Mouse (Mus musculus) heart, embryonic 11.5 days (tissue): ENCODE measurements around the gene Zfp46. TPM values are rescaled to one million over a fixed set of nuclear protein-coding genes. Genes with fewer than 3 reads are reported as not detected.
A peak's percentile ranks its signal among the peaks of the same experiment; 100 is the strongest.

Source experiments
- ATAC-seq: fragments of 200-750 bp; cut with Nextera tagmentation; replicated peaks from 2 replicates; pipeline ENCODE4 v1.8.0; 2017; ENCODE audit warnings: moderate library complexity; ENCODE audit not compliant: insufficient number of reproducible peaks, low FRiP score, low TSS enrichment
- H3K27ac ChIP-seq: fragments of 300-500 bp; sonication (generic); 2 replicates; pipeline ENCODE4 v1.5.1; 2014; ENCODE audit warnings: mild to moderate bottlenecking, low read depth, low read length
- H3K27me3 ChIP-seq: fragments of 300-500 bp; sonication (generic); 2 replicates; pipeline ENCODE4 v1.6.1; 2014; ENCODE audit warnings: mild to moderate bottlenecking, low read length, mixed read lengths; ENCODE audit not compliant: control insufficient read depth, insufficient read depth
- H3K36me3 ChIP-seq: fragments of 300-500 bp; sonication (generic); 2 replicates; pipeline ENCODE4 v1.6.1; 2014; ENCODE audit warnings: mild to moderate bottlenecking, low read length, moderate library complexity, mixed read lengths; ENCODE audit not compliant: control insufficient read depth, insufficient read depth
- H3K4me1 ChIP-seq: fragments of 300-500 bp; sonication (generic); 2 replicates; pipeline ENCODE4 v1.6.1; 2014; ENCODE audit warnings: low read length; ENCODE audit not compliant: control insufficient read depth, insufficient read depth
- H3K4me2 ChIP-seq: fragments of 300-500 bp; sonication (generic); 2 replicates; pipeline ENCODE4 v1.6.1; 2014; ENCODE audit warnings: mild to moderate bottlenecking, moderate library complexity
- H3K4me3 ChIP-seq: fragments of 300-500 bp; sonication (generic); 2 replicates; pipeline ENCODE4 v1.5.1; 2014; ENCODE audit warnings: low read depth, low read length
- H3K9ac ChIP-seq: fragments of 300-500 bp; sonication (generic); 2 replicates; pipeline ENCODE4 v1.6.1; 2014; ENCODE audit warnings: mild to moderate bottlenecking, low read depth, low read length, moderate library complexity
- H3K9me3 ChIP-seq: fragments of 300-500 bp; sonication (generic); replicated peaks from 2 replicates; pipeline ENCODE4 v1.6.1; 2016; ENCODE audit warnings: low read length; ENCODE audit not compliant: control insufficient read depth
- WGBS: fragments of 180-500 bp; shearing (Covaris S2); extraction: QIAGEN DNeasy Blood & Tissue Kit; methylation state at CpG from one replicate; pipeline ENCODE4 v1.1.7; 2014; ENCODE audit not compliant: insufficient replicate concordance; 5-methylcytosine and 5-hydroxymethylcytosine counted together
- polyA plus RNA-seq: library from polyadenylated mRNA; unstranded; fragments of >200 nt; fragmentation: Nextera tagmentation; extraction: Ambion mirVana; gene quantifications from 2 replicates; pipeline ENCODE4 v1.2.1, GENCODE M21; 2014

The Zfp46 gene
- polyA plus RNA-seq, 1 experiment from 2014 or later = 18.4 TPM

- Histone ChIP-seq H3K27me3 (peaks cover 4% of the 10 kb centered on the region), H3K27ac (no peak overlapping the region), H3K4me1 (peaks cover 9% of the 10 kb centered on the region), H3K4me2 (no peak overlapping the region; the same call in 1 of the 2 replicates), H3K4me3 (0 out of 2 replicates have a peak overlapping the region, but pooled peaks have one; percentile 8), H3K9me3 (peaks cover 2% of the 10 kb centered on the region; the same call in 1 of the 2 replicates), H3K9ac (no peak overlapping the region), H3K36me3 (peaks cover 47% of the 10 kb centered on the region)
- 64% methylated on average over 39 of the region's 39 CpGs for WGBS
- no peak for ATAC-seq
These were observed 6.5 kb downstream of the Zfp46 start for GRCm38 (mm10) chr4:136290781-136291595.

GRCm38 (mm10) chr4:136291692-136292091 lies 7.2 kb downstream of the Zfp46 start:
- Histone ChIP-seq H3K27me3 (peaks cover 4% of the 10 kb centered on the region), H3K4me3 (no peak overlapping the region), H3K27ac (no peak overlapping the region), H3K9me3 (peaks cover 2% of the 10 kb centered on the region; the same call in 1 of the 2 replicates), H3K9ac (no peak overlapping the region), H3K36me3 (peaks cover 47% of the 10 kb centered on the region), H3K4me2 (no peak overlapping the region), H3K4me1 (peaks cover 4% of the 10 kb centered on the region)
- WGBS = 81% methylated on average over 6 of the region's 6 CpGs
- ATAC-seq = no peak

DNA sequence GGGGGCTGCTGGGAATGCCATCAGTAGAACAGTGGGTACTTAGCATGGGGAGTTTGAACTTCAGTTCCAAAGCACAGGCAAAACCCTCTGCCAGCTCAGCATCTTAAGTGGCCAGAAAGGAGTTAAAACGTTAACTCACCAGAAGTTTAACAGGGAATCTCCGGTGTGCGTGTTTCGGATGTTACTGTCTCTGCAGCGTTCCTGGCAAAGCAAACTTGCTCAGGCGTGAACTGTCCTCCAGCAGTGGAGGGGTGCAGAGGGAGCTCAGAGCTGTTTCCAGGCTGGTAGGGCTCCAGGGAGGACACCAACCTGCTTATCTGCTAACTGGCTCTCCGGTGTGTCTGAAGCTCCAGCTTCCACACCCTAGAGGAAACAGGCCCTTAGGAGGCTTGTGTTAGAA lies 11.5 kb downstream of the Zfp46 start:
- no peaks in the 10 kb centered on the region for H3K4me1 ChIP-seq
- no peak overlapping the region for H3K4me2 ChIP-seq
- no peak for ATAC-seq
- WGBS = 60% methylated on average over 7 of the region's 7 CpGs
- H3K27ac ChIP-seq = no peak overlapping the region
- H3K36me3 ChIP-seq = peaks cover 15% of the 10 kb centered on the region
- no peak overlapping the region for H3K4me3 ChIP-seq
- no peaks in the 10 kb centered on the region for H3K27me3 ChIP-seq
- H3K9ac ChIP-seq = no peak overlapping the region
- no peaks in the 10 kb centered on the region for H3K9me3 ChIP-seq

DNA sequence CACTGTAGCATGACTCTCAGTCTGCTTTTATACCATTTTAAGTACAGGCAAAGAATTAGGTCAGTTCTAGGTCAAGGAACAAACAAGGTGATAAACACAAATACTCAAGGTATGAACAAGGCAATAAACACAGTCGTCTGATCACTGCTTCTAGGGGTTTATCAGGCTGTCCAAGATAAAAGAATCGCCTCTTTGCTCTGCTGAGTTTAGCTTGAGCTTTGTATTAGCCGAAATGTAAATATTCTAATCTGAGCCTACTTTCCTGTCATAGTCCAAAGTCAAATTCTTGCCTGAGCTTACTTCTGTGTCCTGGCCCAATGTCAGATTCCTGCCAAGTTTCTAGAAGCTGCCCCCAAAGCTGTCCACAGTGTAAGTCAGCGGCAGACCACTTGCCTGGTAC lies 18.0 kb downstream of the Zfp46 start:
- no peaks in the 10 kb centered on the region for H3K27me3 ChIP-seq
- no peak overlapping the region for H3K9ac ChIP-seq
- H3K9me3 ChIP-seq = no peaks in the 10 kb centered on the region
- no peak overlapping the region for H3K27ac ChIP-seq
- no peaks in the 10 kb centered on the region for H3K36me3 ChIP-seq
- no peak for ATAC-seq
- H3K4me1 ChIP-seq = no peaks in the 10 kb centered on the region
- 50% methylated on average over 4 of the region's 4 CpGs for WGBS
- no peak overlapping the region for H3K4me2 ChIP-seq
- H3K4me3 ChIP-seq = no peak overlapping the region

DNA sequence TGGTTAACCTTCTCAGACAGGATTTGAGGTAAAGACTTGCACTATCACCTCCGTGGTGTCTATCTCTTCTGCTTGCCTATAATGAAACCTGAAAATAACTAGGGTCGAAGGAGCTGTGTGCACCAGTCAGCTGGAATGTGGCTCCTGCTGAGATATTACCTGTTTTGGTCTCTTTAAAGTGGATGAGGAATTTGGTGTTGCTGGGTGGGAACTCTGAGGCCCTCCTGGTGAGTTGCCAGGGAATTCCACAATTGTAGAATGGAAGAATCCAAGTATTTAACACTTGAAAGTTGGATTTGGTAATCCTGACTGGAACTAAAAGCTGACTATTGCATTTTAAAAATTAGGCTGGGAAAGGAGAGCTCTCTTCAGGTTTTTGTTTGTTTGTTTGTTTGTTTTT lies 19.7 kb downstream of the Zfp46 start:
- WGBS = 36% methylated on average over 2 of the region's 2 CpGs

DNA sequence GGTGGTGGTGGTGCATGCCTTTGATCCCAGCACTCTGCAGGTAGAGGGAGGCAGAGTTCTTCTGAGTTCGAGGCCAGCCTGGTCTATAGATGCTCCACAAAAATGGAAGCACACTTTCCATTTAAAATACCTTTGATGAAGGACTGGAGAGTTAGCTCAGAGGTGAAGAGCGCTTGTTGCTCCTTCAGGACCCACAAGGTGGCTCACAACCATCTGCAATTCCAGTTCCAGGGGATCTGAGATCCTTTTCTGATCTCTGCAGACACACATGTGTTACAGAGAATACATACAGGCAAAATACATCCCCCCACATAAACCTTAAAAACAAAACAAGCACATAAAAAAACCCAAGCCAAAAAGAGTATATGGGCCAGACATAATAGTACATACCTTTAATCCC lies 23.9 kb downstream of the Zfp46 start:
- WGBS = 58% methylated on average over 2 of the region's 2 CpGs

More for the DNA sequence above, 19.7 kb downstream of the Zfp46 start:
- H3K4me2 ChIP-seq = no peak overlapping the region
- no peaks in the 10 kb centered on the region for H3K36me3 ChIP-seq
- H3K9me3 ChIP-seq = no peaks in the 10 kb centered on the region
- H3K4me3 ChIP-seq = no peak overlapping the region
- 0 out of 2 replicates have a peak, but pooled peaks cover under 1% of the 10 kb centered on the region for H3K4me1 ChIP-seq
- H3K9ac ChIP-seq = no peak overlapping the region
- no peak for ATAC-seq
- no peaks in the 10 kb centered on the region for H3K27me3 ChIP-seq
- H3K27ac ChIP-seq = no peak overlapping the region

DNA sequence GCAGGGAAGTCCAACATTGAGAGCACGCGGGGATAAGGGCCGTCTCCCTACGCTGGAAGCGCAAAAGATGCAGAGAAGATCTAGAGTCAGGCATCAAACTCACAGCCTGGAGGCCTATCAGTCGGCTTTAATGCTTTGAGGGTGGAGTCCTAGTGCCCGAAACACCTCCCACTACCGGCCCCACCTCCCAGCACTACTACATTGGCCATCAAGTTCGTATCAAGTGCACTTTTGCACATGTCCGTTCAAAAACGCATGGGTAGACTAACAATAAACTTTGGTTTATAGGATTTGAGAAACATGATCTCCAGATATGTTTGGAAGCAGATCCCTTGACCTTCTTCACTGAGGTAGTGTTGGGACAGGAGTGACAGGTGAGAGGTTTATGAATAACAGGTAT lies 25.3 kb downstream of the Zfp46 start:
- no peaks in the 10 kb centered on the region for H3K9me3 ChIP-seq
- peak overlapping the region; percentile 98 for H3K4me3 ChIP-seq
- peak overlapping the region; percentile 91 for H3K4me2 ChIP-seq
- peaks cover 21% of the 10 kb centered on the region for H3K4me1 ChIP-seq
- H3K36me3 ChIP-seq = no peaks in the 10 kb centered on the region
- H3K9ac ChIP-seq = peak overlapping the region; percentile 94
- H3K27ac ChIP-seq = peak overlapping the region; percentile 97
- no peak for ATAC-seq
- 3% methylated on average over 11 of the region's 11 CpGs for WGBS
- no peaks in the 10 kb centered on the region for H3K27me3 ChIP-seq

More for the DNA sequence above, 23.9 kb downstream of the Zfp46 start:
- peaks cover 18% of the 10 kb centered on the region for H3K4me1 ChIP-seq
- H3K9me3 ChIP-seq = no peaks in the 10 kb centered on the region
- H3K36me3 ChIP-seq = no peaks in the 10 kb centered on the region
- H3K4me2 ChIP-seq = no peak overlapping the region
- no peak overlapping the region for H3K4me3 ChIP-seq
- ATAC-seq = no peak
- H3K9ac ChIP-seq = no peak overlapping the region
- no peaks in the 10 kb centered on the region for H3K27me3 ChIP-seq
- H3K27ac ChIP-seq = no peak overlapping the region

GRCm38 (mm10) chr4:136310229-136311041 lies 26.0 kb downstream of the Zfp46 start, which contains the start of gene Hnrnpr:
TSS of gene Hnrnpr (plus strand) at chr4:136310942.
- Histone ChIP-seq H3K27me3 (no peaks in the 10 kb centered on the region), H3K27ac (peak within 1 kb of the TSS; percentile 97), H3K36me3 (no peaks in the 10 kb centered on the region), H3K4me1 (peaks cover 21% of the 10 kb centered on the region), H3K9me3 (no peaks in the 10 kb centered on the region), H3K4me2 (peak within 1 kb of the TSS; percentile 91), H3K4me3 (peak within 1 kb of the TSS; percentile 98), H3K9ac (peak within 1 kb of the TSS; percentile 94)
- ATAC-seq = peak; percentile 98
- WGBS = under 1% methylated on average over 60 of the region's 65 CpGs
